Mouse (Mus musculus) lung, adult 2 months (tissue): ENCODE data around the gene Tjp3.

Experiments used
- CTCF ChIP-seq: fragments of 200-500 bp; IDR thresholded peaks from 2 replicates; pipeline ENCODE4 v1.5.1; 2011; ENCODE audit warnings: mild to moderate bottlenecking, low read length, control low read depth; ENCODE audit not compliant: insufficient read depth
- POLR2A ChIP-seq: fragments of 200-500 bp; IDR thresholded peaks from 2 replicates; pipeline ENCODE4 v1.6.1; 2011; ENCODE audit warnings: low read depth, mild to moderate bottlenecking, control low read depth, low read length, borderline replicate concordance; ENCODE audit errors: extremely low read depth

- TF ChIP-seq CTCF: no peak
- no peak for TF ChIP-seq POLR2A
Measured at GRCm38 (mm10) chr10:81293334-81294030, 2.1 kb upstream of the Tjp3 start.
